Mouse (Mus musculus) embryonic facial prominence, embryonic 14.5 days (tissue): ENCODE measurements around the gene Dlg2. TPM values are rescaled to one million over a fixed set of nuclear protein-coding genes. Genes with fewer than 3 reads are reported as not detected.

Experiments
- ATAC-seq: fragments of 200-750 bp; cut with Nextera tagmentation; 2 replicates; pipeline ENCODE4 v1.8.0; 2017; ENCODE audit warnings: low read depth, moderate number of reproducible peaks, moderate TSS enrichment
- DNase-seq: peaks from one replicate; pipeline ENCODE4 v3.0.0-alpha.2; 2015; ENCODE audit warnings: low spot score
- H3K27ac ChIP-seq: fragments of 300-500 bp; sonication (generic); replicated peaks from 2 replicates; pipeline ENCODE4 v1.5.1; 2014; ENCODE audit warnings: low read depth, mild to moderate bottlenecking, low read length, moderate library complexity
- H3K27me3 ChIP-seq: fragments of 300-500 bp; sonication (generic); replicated peaks from 2 replicates; pipeline ENCODE4 v1.6.1; 2014; ENCODE audit warnings: low read length; ENCODE audit not compliant: control insufficient read depth, insufficient read depth
- H3K36me3 ChIP-seq: fragments of 300-500 bp; sonication (generic); 2 replicates; pipeline ENCODE4 v1.6.1; 2014; ENCODE audit warnings: low read length, mixed read lengths; ENCODE audit not compliant: control insufficient read depth, insufficient read depth
- H3K4me1 ChIP-seq: fragments of 300-500 bp; sonication (generic); 2 replicates; pipeline ENCODE4 v1.6.1; 2014; ENCODE audit warnings: antibody characterized with exemption, low read length; ENCODE audit not compliant: control insufficient read depth, insufficient read depth
- H3K4me2 ChIP-seq: fragments of 300-500 bp; sonication (generic); 2 replicates; pipeline ENCODE4 v1.6.1; 2014; ENCODE audit warnings: low read depth, mild to moderate bottlenecking, low read length, moderate library complexity, mixed read lengths
- H3K4me3 ChIP-seq: fragments of 300-500 bp; sonication (generic); 2 replicates; pipeline ENCODE4 v1.5.1; 2014; ENCODE audit warnings: low read depth, mild to moderate bottlenecking, low read length
- H3K9ac ChIP-seq: fragments of 300-500 bp; sonication (generic); 2 replicates; pipeline ENCODE4 v1.6.1; 2014; ENCODE audit warnings: low read depth, mild to moderate bottlenecking, low read length, moderate library complexity, mixed read lengths
- H3K9me3 ChIP-seq: fragments of 300-500 bp; sonication (generic); 2 replicates; pipeline ENCODE4 v1.6.1; 2016; ENCODE audit warnings: low read length; ENCODE audit not compliant: control insufficient read depth
- WGBS: fragments of 180-500 bp; shearing (Covaris S2); extraction: QIAGEN DNeasy Blood & Tissue Kit; methylation state at CpG from one replicate; pipeline ENCODE4 v1.1.7; 2014; 5-methylcytosine and 5-hydroxymethylcytosine counted together
- polyA plus RNA-seq: library from polyadenylated mRNA; unstranded; fragments of >200 nt; fragmentation: Nextera tagmentation; extraction: Ambion mirVana; gene quantifications from 2 replicates; pipeline ENCODE4 v1.2.1, GENCODE M21; 2014

The Dlg2 gene
- polyA plus RNA-seq, 1 experiment from 2014 or later = 5.1 TPM

DNA sequence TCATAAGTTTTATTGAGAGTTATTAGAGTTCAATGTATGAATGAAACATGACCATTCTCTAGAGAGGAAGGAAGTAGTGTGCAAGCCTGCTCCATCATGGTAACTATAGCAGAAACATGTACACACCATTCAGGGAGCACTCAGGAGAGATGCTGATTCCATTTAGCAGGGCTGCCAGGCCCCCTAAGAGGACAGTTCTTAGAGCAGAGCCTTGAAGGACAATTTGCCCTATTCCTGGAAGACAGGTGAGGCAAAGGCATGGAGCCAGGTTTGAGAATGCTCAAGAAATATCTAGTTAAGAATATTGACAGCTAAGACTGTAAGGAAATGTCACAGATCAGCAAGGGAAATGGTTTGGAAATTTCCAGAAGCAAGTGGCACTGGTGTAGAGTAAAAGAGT, 1096.8 kb downstream of the Dlg2 start:
- Histone ChIP-seq H3K9ac (no peak overlapping the region), H3K4me2 (no peak overlapping the region), H3K4me1 (no peaks in the 10 kb centered on the region), H3K4me3 (no peak overlapping the region), H3K27ac (no peak overlapping the region), H3K36me3 (no peaks in the 10 kb centered on the region), H3K27me3 (no peaks in the 10 kb centered on the region), H3K9me3 (no peaks in the 10 kb centered on the region)
- DNase-seq (no peak), ATAC-seq (no peak)

DNA sequence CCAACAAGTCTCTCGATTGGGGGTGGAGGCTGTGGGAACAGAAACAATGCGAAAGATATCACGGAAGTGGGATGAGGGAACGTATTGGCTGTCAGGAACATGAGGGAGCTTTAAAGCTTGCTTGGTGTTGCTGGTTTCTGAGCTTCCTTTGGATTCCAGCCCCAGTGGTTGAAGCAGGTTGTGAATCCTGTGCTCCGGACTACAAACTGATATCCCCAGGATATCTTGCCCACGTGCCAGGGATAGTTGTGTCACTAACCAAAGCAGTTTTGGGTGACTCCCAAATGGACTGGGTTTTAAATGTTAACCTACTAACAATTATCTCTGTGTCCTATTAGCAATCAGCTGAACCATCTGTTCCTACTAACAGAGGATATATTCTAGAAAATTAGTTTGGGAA, 1099.7 kb downstream of the Dlg2 start:
- no peaks in the 10 kb centered on the region for H3K4me1 ChIP-seq
- no peak for DNase-seq
- no peak for ATAC-seq
- no peaks in the 10 kb centered on the region for H3K36me3 ChIP-seq
- H3K27ac ChIP-seq = no peak overlapping the region
- 87% methylated on average over 6 of the region's 6 CpGs for WGBS
- H3K4me3 ChIP-seq = no peak overlapping the region
- H3K4me2 ChIP-seq = no peak overlapping the region
- H3K9me3 ChIP-seq = no peaks in the 10 kb centered on the region
- H3K9ac ChIP-seq = no peak overlapping the region
- no peaks in the 10 kb centered on the region for H3K27me3 ChIP-seq

DNA sequence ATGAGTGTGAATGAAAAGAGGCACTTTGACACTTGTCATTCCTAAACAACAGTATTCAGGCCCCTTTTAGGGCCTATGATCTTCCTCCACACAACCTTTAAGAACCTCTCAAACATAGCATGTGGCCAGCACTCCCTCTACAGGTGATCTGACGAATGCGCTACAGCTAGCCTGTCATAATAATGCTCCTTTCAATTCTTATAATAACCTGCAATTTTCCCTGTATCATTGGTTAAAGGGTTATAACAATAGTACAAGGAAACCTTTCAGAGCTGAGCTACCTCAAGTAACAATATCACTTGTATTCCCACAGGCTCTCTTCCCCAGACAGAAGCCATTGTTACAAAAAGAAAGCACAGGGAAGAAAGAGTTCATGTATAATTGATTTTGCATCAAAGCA, 1105.7 kb downstream of the Dlg2 start:
- no peaks in the 10 kb centered on the region for H3K9me3 ChIP-seq
- H3K36me3 ChIP-seq = no peaks in the 10 kb centered on the region
- no peak for ATAC-seq
- H3K4me1 ChIP-seq = no peaks in the 10 kb centered on the region
- no peak overlapping the region for H3K9ac ChIP-seq
- no peak overlapping the region for H3K27ac ChIP-seq
- no peaks in the 10 kb centered on the region for H3K27me3 ChIP-seq
- DNase-seq = no peak
- WGBS = 70% methylated on average over 2 of the region's 2 CpGs
- H3K4me2 ChIP-seq = no peak overlapping the region
- no peak overlapping the region for H3K4me3 ChIP-seq

DNA sequence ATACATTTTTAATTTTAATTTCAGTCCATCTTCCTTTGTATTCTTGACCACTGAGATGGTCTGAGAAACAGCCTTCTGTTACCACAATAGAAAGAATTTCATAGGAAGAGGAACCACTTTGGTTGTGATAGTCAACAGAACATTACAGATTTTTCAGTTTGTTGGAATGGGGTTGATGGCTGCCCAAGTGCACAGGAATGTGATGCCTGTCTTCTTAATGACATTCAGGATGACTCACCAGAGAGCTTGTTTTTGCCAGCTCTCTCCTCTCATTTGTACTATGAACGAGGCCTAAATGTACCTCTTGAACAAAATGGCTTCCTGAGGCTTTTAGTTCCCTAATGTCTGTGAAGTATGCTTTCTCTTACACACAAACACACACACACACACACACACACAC, 1107.1 kb downstream of the Dlg2 start:
- no peaks in the 10 kb centered on the region for H3K4me1 ChIP-seq
- H3K9me3 ChIP-seq = no peaks in the 10 kb centered on the region
- 39% methylated on average over 1 of the region's 1 CpGs for WGBS
- no peak overlapping the region for H3K4me3 ChIP-seq
- no peak overlapping the region for H3K27ac ChIP-seq
- no peak overlapping the region for H3K9ac ChIP-seq
- H3K27me3 ChIP-seq = no peaks in the 10 kb centered on the region
- H3K36me3 ChIP-seq = no peaks in the 10 kb centered on the region
- ATAC-seq = no peak
- no peak overlapping the region for H3K4me2 ChIP-seq
- DNase-seq = no peak

DNA sequence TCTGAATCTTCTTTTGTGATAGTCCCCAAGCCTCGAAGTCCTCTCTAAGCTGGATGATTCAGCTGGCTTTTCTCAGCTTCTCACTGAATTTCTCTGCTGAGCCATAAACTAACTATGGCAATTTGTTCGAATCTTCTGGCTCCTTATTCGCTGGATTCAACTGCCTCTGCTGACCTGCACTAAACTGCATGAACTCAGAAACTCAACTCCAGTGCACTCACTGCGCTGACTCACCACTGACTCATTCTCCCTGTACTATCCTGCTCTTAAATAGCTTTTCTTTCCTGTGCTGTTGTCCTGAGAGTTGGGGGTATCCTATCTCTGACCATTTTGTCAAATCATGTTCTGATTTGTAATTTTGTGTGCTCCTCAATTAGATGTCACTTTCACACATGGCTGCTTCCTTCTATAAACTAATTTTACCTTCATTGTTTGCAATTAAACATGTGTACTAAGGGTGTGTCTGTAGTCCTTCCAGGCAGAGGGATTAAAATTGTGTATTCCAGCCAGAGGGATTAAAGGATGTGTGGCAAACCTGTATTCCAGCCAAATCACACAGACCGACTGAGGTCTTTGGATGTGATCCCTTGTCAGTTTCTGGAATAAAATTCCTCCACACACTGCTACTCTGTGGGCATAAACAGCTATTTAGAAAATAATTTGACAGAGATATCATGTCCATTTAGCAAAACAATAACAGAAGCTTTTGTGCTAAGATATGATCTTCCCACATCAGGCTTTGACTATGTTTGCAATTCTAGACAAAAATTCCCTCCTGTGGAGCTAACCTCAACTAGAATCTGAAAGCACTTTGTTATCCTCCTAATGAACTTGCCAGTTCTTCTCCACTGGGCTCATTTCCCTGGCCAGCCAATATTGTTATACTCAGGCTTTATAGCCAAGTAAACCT, 1115.0 kb downstream of the Dlg2 start:
- no peaks in the 10 kb centered on the region for H3K9me3 ChIP-seq
- no peak overlapping the region for H3K27ac ChIP-seq
- no peaks in the 10 kb centered on the region for H3K4me1 ChIP-seq
- 77% methylated on average over 5 of the region's 5 CpGs for WGBS
- H3K36me3 ChIP-seq = no peaks in the 10 kb centered on the region
- H3K4me2 ChIP-seq = no peak overlapping the region
- H3K4me3 ChIP-seq = no peak overlapping the region
- no peaks in the 10 kb centered on the region for H3K27me3 ChIP-seq
- ATAC-seq (no peak), DNase-seq (no peak)
- H3K9ac ChIP-seq = no peak overlapping the region

DNA sequence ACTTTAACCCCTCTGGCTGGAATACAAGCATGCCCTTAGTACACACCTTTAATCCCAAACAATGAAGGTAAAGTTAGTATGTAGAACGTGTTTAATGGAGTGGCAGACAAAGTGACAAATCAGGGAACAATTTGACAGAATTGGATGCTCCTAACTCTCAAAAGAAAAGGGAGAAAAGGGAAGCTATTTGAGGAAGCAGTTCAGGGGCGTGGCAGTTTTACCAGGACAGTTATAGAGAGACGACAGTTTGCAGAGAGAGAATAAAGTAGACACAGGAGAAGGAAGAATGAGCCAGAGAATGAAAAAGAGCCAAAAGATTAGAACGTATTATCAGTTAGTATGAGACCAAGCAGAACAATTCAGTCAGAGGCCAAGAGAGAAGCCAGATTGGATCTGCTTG, 1122.1 kb downstream of the Dlg2 start:
- 67% methylated on average over 4 of the region's 4 CpGs for WGBS
- H3K9me3 ChIP-seq = no peaks in the 10 kb centered on the region
- H3K27ac ChIP-seq = no peak overlapping the region
- ATAC-seq (no peak), DNase-seq (no peak)
- no peaks in the 10 kb centered on the region for H3K27me3 ChIP-seq
- H3K9ac ChIP-seq = no peak overlapping the region
- no peaks in the 10 kb centered on the region for H3K4me1 ChIP-seq
- H3K36me3 ChIP-seq = no peaks in the 10 kb centered on the region
- no peak overlapping the region for H3K4me3 ChIP-seq
- no peak overlapping the region for H3K4me2 ChIP-seq

DNA sequence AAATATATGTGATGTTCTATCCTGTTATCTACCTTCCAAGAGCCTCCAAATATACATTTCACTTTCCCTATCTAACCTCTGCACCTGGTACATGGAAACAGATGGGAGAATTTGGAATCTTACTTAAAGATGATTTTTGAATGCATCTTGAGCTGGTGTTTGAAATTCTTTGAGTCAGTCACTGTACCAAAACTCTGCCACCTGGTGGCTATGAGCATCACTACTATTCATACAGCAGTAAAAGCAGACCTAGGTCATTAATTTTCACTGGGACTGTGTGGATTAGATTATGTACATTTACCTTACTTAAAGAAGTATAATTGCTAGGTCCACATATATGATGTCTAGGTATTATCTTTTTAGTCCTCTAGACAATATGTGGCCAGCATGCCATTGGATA, 1124.8 kb downstream of the Dlg2 start:
- H3K9ac ChIP-seq = no peak overlapping the region
- DNase-seq (peak; percentile 10), ATAC-seq (no peak)
- H3K4me3 ChIP-seq = no peak overlapping the region
- no peak overlapping the region for H3K27ac ChIP-seq
- no peaks in the 10 kb centered on the region for H3K27me3 ChIP-seq
- no peak overlapping the region for H3K4me2 ChIP-seq
- H3K36me3 ChIP-seq = no peaks in the 10 kb centered on the region
- no peaks in the 10 kb centered on the region for H3K9me3 ChIP-seq
- H3K4me1 ChIP-seq = no peaks in the 10 kb centered on the region

DNA sequence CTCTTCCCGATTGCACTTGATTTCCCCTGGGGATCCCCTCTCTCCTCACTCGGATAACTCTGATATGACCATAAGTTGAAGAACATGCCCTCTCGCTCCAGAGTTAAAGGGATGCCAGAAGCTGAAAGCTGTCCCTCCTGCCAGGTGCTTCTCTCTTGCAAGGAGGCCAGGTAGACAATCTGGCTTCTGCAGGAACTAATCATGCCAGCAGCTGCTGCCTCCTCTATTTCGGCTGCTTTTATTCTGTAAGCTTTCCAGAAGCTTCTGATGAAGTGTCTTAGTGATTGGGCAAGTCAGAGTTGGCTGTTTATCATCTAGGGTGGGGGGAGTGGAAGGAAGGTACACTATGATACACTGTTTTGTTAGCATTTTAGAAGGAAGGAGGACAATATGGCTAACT, 1127.1 kb downstream of the Dlg2 start:
- no peak for ATAC-seq
- no peak overlapping the region for H3K4me2 ChIP-seq

DNA sequence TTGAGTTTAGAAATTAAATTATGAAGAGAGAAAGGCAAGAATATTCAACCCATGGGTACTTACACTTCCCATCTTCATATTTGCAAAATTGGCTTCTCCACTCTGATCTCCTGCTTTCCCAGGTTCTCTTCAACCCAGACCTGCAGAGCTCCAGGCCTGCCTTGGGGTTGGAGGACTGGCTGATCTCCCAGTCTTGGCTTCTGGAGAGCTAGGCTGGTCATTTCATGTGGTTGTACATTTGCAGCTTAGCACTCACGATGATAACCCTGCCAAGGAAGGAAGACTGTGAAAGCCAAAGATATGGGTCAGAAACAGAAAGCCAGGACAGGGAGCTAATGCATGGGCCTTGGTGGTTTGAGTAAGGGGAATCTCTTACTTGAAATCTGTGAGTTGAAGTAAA, 1176.6 kb downstream of the Dlg2 start:
- Histone ChIP-seq H3K27ac (no peak overlapping the region), H3K4me2 (no peak overlapping the region), H3K27me3 (no peaks in the 10 kb centered on the region), H3K9me3 (no peaks in the 10 kb centered on the region), H3K4me1 (no peaks in the 10 kb centered on the region), H3K36me3 (no peaks in the 10 kb centered on the region), H3K4me3 (no peak overlapping the region), H3K9ac (no peak overlapping the region)
- DNase-seq (no peak), ATAC-seq (no peak)
- 77% methylated on average over 1 of the region's 1 CpGs for WGBS

More for the DNA sequence above, 1127.1 kb downstream of the Dlg2 start:
- 62% methylated on average over 4 of the region's 4 CpGs for WGBS
- DNase-seq = no peak
- Histone ChIP-seq H3K4me3 (no peak overlapping the region), H3K27ac (no peak overlapping the region), H3K27me3 (no peaks in the 10 kb centered on the region), H3K9me3 (no peaks in the 10 kb centered on the region), H3K4me1 (no peaks in the 10 kb centered on the region), H3K9ac (no peak overlapping the region), H3K36me3 (no peaks in the 10 kb centered on the region)
